22 mouse cellular contexts compared by ENCODE assay signal in genomic region chr3:145623047-145623446, GRCm38 (mm10). TPM values are rescaled to one million over a fixed set of nuclear protein-coding genes. Genes with fewer than 3 reads are reported as not detected.
DNase-seq lines count a peak whose midpoint lies in the region; ATAC-seq lines count a peak whose summit lies in the region.
"Had no signal": no experiment of that assay in that cellular context is flagged by ENCODE, and none has a peak within 500 bp of the region (broad histone marks: within the 10 kb centered on the region; RNA-seq: fewer than 3 reads in every experiment).

No protein-coding gene starts in this region.

- no peaks in the 10 kb centered on the region for H3K27me3 ChIP-seq in lung, embryonic 15.5 days
- no peaks in the 10 kb centered on the region for H3K27me3 ChIP-seq in hindbrain, embryonic 10.5 days (ENCODE audit: insufficient read depth, poor library complexity, severe bottlenecking)
- H3K27me3 ChIP-seq: liver, embryonic 12.5 days; megakaryocyte, embryonic 14.5 days; stomach, embryonic 15.5 days had no signal

- H3K4me2 ChIP-seq in lung, embryonic 15.5 days, result no peak overlapping the region
- H3K4me2 ChIP-seq: heart, embryonic 11.5 days; liver, embryonic 12.5 days; stomach, embryonic 15.5 days had no signal

- no peak for DNase-seq in lung, adult 18-20 months
- peak; percentile 33 for DNase-seq in brain, adult 2 months (ENCODE audit: low read depth, low spot score)
- DNase-seq in hindbrain, embryonic 10.5 days (ENCODE audit: low spot score), result no peak
- DNase-seq in lung, postnatal 14 days, result peak; percentile 13
- DNase-seq in embryo, embryonic 9.5 days (ENCODE audit: extremely low spot score), result no peak
- no peak for DNase-seq in urinary bladder, postnatal 10 days (ENCODE audit: low spot score)
- DNase-seq in thymus, postnatal 25 days, result no peak
- DNase-seq: adrenal gland, postnatal 25 days; gastrocnemius, postnatal 36 days; heart, postnatal 4 days; kidney, adult 9 months; spleen, adult 18-20 months; thymus, postnatal 14 days had no signal

- no peaks in the 10 kb centered on the region for H3K36me3 ChIP-seq in lung, embryonic 15.5 days
- H3K36me3 ChIP-seq in hindbrain, embryonic 10.5 days, result no peaks in the 10 kb centered on the region
- H3K36me3 ChIP-seq: embryonic facial prominence, embryonic 10.5 days; limb, embryonic 10.5 days; liver, embryonic 12.5 days; stomach, embryonic 15.5 days had no signal

- ATAC-seq in lung, embryonic 15.5 days (ENCODE audit: borderline replicate concordance, extremely low read depth, low FRiP score, low TSS enrichment), result peak; percentile 51; the same call in 1 of the 2 replicates
- ATAC-seq: CD4-positive, CD25-positive, alpha-beta regulatory T cell, adult 4 months; liver, embryonic 12.5 days had no signal

- 60% methylated on average over 12 of the region's 12 CpGs for WGBS in lung, embryonic 15.5 days
- 70% methylated on average over 12 of the region's 12 CpGs for WGBS in hindbrain, embryonic 10.5 days

- H3K9me3 ChIP-seq in lung, embryonic 15.5 days, result no peaks in the 10 kb centered on the region
- no peaks in the 10 kb centered on the region for H3K9me3 ChIP-seq in hindbrain, embryonic 10.5 days
- H3K9me3 ChIP-seq: limb, embryonic 10.5 days; liver, embryonic 12.5 days; stomach, embryonic 15.5 days had no signal

- no peak overlapping the region for H3K27ac ChIP-seq in lung, embryonic 15.5 days
- H3K27ac ChIP-seq in hindbrain, embryonic 10.5 days, result peak overlapping the region; percentile 31; the same call in 1 of the 2 replicates
- H3K27ac ChIP-seq: embryonic facial prominence, embryonic 10.5 days; limb, embryonic 10.5 days; liver, embryonic 12.5 days; stomach, embryonic 15.5 days had no signal

- no peak overlapping the region for H3K9ac ChIP-seq in lung, embryonic 15.5 days
- H3K9ac ChIP-seq: liver, embryonic 12.5 days; stomach, embryonic 15.5 days had no signal

- H3K4me1 ChIP-seq in lung, embryonic 15.5 days, result peaks cover 6% of the 10 kb centered on the region; the same call in 1 of the 2 replicates
- peaks cover 14% of the 10 kb centered on the region for H3K4me1 ChIP-seq in hindbrain, embryonic 10.5 days (replicated peaks)
- H3K4me1 ChIP-seq: limb, embryonic 10.5 days; liver, embryonic 12.5 days; stomach, embryonic 15.5 days had no signal

- no peak overlapping the region for H3K4me3 ChIP-seq in lung, embryonic 15.5 days
- H3K4me3 ChIP-seq in hindbrain, embryonic 10.5 days, result no peak overlapping the region
- H3K4me3 ChIP-seq: embryonic facial prominence, embryonic 10.5 days; erythroblast, embryonic 14.5 days; limb, embryonic 10.5 days; liver, embryonic 12.5 days; megakaryocyte, embryonic 14.5 days; stomach, embryonic 15.5 days had no signal

RNA-seq across cellular contexts. Expression of gene Ccn1, which starts 26.7 kb away (rescaled TPM):
- polyA plus RNA-seq in lung, embryonic 15.5 days (2015; fragmentation: Nextera tagmentation; extraction: Ambion mirVana), result 58.3 and 58.8 TPM in 2 replicates
- 42.9 and 43.4 TPM in 2 replicates for polyA plus RNA-seq in hindbrain, embryonic 10.5 days (2016; fragmentation: Nextera tagmentation; extraction: Ambion mirVana)
- polyA plus RNA-seq: CD4-positive, CD25-positive, alpha-beta regulatory T cell, adult 4 months had no signal

RNA-seq across cellular contexts. Expression of gene Znhit6, which starts 47.0 kb away (rescaled TPM):
- 30.2 and 32.1 TPM in 2 replicates for polyA plus RNA-seq in lung, embryonic 15.5 days (2015; fragmentation: Nextera tagmentation; extraction: Ambion mirVana)
- 32.7 and 43.3 TPM in 2 replicates for polyA plus RNA-seq in hindbrain, embryonic 10.5 days (2016; fragmentation: Nextera tagmentation; extraction: Ambion mirVana)

Comparison
In these comparisons a context has a peak if more than half of its experiments do, and no peak if none do; other contexts are left out.
1. DNase-seq: peak in brain, adult 2 months (single experiment) and lung, postnatal 14 days (single experiment); none in lung, adult 18-20 months (0 of 2), hindbrain, embryonic 10.5 days (single experiment), embryo, embryonic 9.5 days (single experiment), urinary bladder, postnatal 10 days (single experiment) and thymus, postnatal 25 days (single experiment).